Mouse (Mus musculus) gastrocnemius, adult 2 months (tissue): ENCODE data around the gene Ppip5k2. TPM values are rescaled to one million over a fixed set of nuclear protein-coding genes. Genes with fewer than 3 reads are reported as not detected.

Experiments
- DNase-seq: peaks from one replicate; pipeline ENCODE4 v3.0.0; 2022
- H3K27ac ChIP-seq: fragments of 200-600 bp; 2 replicates; pipeline ENCODE4 v1.8.1; 2022; ENCODE audit warnings: mild to moderate bottlenecking
- H3K4me3 ChIP-seq: fragments of 200-600 bp; 2 replicates; pipeline ENCODE4 v1.8.1; 2022; ENCODE audit warnings: mild to moderate bottlenecking, moderate library complexity
- CTCF ChIP-seq: fragments of 200-600 bp; IDR thresholded peaks from 2 replicates; pipeline ENCODE4 v1.8.1; 2022; ENCODE audit warnings: antibody characterized with exemption, mild to moderate bottlenecking, moderate library complexity
- intact Hi-C: fragments of 180-260 bp; cut with DNase I; formaldehyde crosslinking; loops from one replicate; pipeline ENCODE4 v1.15.1; 2025
- long read RNA-seq, 2 experiments: library from polyadenylated mRNA; stranded (forward); transcript quantifications; one replicate each; pipeline ENCODE4 v2.0.0; 2021
- total RNA-seq, 2 experiments: library from RNA; stranded (reverse); gene quantifications; 2 replicates each; pipeline ENCODE4 v1.2.3; 2021

Ppip5k2 gene
- total RNA-seq = 1 to 10 TPM; 1.6 to 2.8 TPM
- long read RNA-seq, experiment 1, partial matches to known transcripts = 0 of 1 reads
- long read RNA-seq, experiment 1, other reads (novel, unspliced or antisense) = 1 of 1 reads
- long read RNA-seq, experiment 2, partial matches to known transcripts = 0 of 2 reads
- long read RNA-seq, experiment 2, other reads (novel, unspliced or antisense) = 2 of 2 reads

- TF ChIP-seq CTCF = peak; percentile 50
- intact Hi-C loops = loop anchor here (5.0 kb wide), 1 partner anchor 108 kb away; the partner anchor contains the start of gene D1Ertd622e
- Histone ChIP-seq H3K4me3 (peak within 1 kb of the TSS; percentile 100), H3K27ac (peak within 1 kb of the TSS; percentile 96)
- peak; percentile 96 for DNase-seq
These were observed at the start of gene Ppip5k2, which contains the start of gene Gin1 for GRCm38 (mm10) chr1:97769904-97770753. Gene Ppip5k2, minus strand, starts transcription at chr1:97770411. Gene Gin1, plus strand, starts transcription at chr1:97770172.

DNA sequence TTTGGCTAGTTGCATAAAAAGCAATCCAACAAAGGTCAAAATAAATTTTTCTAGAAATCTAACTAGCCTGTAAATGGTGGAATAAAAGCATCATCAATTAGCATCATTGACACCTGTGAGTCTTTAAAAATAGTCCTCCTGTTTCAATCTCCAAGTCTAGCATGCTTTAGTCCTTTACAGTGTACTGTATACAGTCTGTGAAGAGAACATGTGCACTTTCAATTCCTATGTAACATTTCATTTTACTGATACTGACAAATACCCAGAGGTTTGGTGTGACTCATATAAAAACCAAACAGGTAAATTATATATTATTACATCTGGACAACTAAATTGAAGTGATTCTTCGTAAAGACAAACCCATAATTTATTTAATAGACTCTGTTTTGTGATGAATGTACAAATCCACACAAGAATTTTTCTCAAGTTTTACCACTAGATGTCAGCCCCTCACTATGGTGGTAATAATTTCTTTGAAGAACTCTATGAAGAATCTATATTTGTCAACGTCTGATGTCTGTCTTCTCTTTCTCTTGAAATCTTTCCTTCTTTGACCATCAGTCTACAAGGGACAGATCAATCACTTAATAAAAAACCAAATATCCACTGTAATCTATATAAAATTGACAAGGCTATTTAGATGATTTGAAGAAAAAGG, 39.2 kb upstream of the Ppip5k2 start:
- intact Hi-C loops = loop anchor here (2.0 kb wide), 2 partner anchors 369 to 541 kb away; no protein-coding TSS in a partner anchor
- Histone ChIP-seq H3K4me3 (no peak overlapping the region), H3K27ac (no peak overlapping the region)
- no peak for DNase-seq
- TF ChIP-seq CTCF = peak; percentile 80

- H3K27ac ChIP-seq = no peak overlapping the region
- no peak for TF ChIP-seq CTCF
- DNase-seq = no peak
- intact Hi-C loops = no loop called here
- H3K4me3 ChIP-seq = no peak overlapping the region
These were observed 34.3 kb upstream of the Ppip5k2 start for GRCm38 (mm10) chr1:97804520-97804919.

GRCm38 (mm10) chr1:97802207-97802902, 32.1 kb upstream of the Ppip5k2 start:
- Histone ChIP-seq H3K4me3 (no peak overlapping the region), H3K27ac (no peak overlapping the region)
- no peak for DNase-seq
- intact Hi-C loops = no loop called here
- TF ChIP-seq CTCF = peak; percentile 66

DNA sequence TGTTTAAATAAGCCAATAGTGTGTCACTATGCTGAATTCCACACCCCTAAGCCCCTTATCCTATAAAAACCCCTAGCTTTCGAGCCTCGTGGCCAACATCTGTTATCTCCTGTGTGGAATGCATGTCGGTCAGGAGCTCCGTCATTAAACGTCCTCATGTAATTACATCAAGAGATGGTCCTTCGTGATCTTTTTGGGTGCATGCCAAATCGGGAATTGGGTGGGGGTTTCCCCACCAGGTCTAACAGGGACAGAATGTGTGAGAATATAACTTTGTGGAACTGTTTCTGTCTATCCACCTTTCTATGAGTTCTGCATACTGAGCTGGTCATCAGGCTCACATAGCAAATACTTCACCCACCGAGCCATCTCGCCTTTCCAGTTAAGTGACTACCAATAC, 25.7 kb upstream of the Ppip5k2 start:
- Histone ChIP-seq H3K27ac (no peak overlapping the region), H3K4me3 (no peak overlapping the region)
- intact Hi-C loops = no loop called here
- TF ChIP-seq CTCF = no peak
- DNase-seq = no peak

GRCm38 (mm10) chr1:97794110-97794509, 23.9 kb upstream of the Ppip5k2 start:
- no peak for DNase-seq
- Histone ChIP-seq H3K4me3 (no peak overlapping the region), H3K27ac (no peak overlapping the region)
- intact Hi-C loops = no loop called here
- no peak for TF ChIP-seq CTCF

DNA sequence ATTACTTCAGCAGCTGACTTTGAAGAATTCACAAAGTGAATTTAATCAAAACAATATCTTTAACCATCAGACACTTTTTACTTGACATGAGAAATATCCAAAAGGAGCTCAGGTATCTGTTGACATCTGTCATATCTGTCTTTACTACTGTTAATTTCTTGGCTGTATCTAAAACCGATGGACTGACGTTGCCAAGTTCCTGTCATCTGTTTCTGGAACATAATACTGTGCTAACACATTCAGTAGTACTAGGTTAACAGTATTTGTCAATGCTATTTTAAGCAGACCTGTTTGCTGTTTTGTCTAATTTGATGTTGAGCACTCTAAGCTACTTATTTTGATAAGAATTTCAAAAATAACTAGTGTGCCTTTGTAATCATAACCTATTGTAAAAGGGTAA, 18.3 kb upstream of the Ppip5k2 start:
- no peak for TF ChIP-seq CTCF
- no peak for DNase-seq
- intact Hi-C loops = no loop called here
- no peak overlapping the region for H3K27ac ChIP-seq
- no peak overlapping the region for H3K4me3 ChIP-seq

- intact Hi-C loops = no loop called here
- Histone ChIP-seq H3K4me3 (no peak overlapping the region), H3K27ac (no peak overlapping the region)
- no peak for DNase-seq
- no peak for TF ChIP-seq CTCF
These were observed 17.5 kb upstream of the Ppip5k2 start for GRCm38 (mm10) chr1:97787674-97788073.

DNA sequence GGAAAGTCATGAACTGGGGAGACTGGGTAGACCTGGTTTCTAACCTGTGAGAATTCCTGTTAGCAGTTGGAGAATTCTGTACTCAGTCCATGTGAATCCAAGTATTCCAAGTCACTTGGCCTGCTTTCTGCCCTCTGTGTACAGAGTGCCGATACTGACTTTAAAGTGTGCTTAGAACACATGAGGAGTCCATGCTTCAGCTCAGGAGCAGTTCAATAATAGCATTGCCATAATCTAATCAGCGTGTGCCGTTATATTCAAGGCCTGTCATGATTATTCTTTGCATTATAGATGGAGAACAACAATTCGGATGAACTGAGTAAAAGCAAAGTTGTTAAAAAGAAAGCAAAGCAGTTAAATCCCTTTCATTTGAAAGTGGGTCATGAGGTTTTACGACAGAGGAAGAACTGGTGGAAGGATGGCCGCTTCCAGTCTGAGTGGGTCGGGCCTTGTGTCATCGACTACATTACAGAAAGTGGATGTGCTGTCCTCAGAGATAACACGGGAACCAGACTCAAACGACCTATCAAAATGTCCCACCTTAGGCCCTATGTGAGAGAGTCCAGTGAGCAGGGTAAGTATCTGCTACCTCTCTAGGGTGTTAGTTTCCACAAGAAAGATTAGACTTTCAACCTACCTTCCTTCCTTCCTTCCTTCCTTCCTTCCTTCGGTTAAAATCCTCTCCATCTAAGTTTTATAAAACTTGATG, 15.6 kb upstream of the Ppip5k2 start:
- DNase-seq = no peak
- TF ChIP-seq CTCF = no peak
- H3K4me3 ChIP-seq = no peak overlapping the region
- intact Hi-C loops = no loop called here
- H3K27ac ChIP-seq = no peak overlapping the region

DNA sequence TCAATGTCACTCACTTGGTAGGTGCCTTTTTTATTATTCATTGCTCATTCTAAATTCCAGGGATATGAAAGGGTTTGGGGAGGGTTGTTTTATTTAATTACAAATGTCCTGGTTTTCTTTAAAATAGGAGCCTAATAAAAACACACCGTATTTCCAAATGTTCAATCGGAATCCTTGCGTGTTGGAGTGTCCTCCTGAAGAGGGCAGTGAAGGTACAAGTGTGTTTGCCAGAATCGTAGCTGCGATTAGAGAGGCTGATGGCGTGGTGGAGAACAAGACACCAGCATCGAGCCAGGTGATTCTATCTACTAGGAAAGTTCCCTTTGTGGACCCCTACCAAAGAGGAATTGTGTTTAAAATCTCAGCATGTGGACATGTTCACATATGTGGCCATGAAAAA, 14.7 kb upstream of the Ppip5k2 start:
- Histone ChIP-seq H3K4me3 (no peak overlapping the region), H3K27ac (no peak overlapping the region)
- no peak for DNase-seq
- intact Hi-C loops = no loop called here
- TF ChIP-seq CTCF = no peak

DNA sequence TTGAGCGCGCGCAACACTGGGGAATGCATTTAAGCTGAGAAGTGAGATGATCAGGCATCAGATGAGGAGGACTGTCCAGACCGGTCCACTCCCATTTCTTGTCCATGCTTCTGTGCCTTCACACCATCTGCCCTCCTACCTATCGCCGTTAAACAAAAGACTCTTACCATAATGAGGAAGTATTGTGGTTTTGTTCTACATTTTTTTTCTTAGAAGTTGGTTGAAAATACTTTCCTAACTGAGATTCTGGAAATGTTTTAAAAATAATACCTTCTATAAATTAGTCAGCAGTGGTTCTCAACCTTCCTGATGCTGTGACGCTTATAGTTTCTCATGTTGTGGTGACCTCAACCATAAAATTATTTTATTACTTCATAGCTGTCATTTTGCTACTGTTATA, 11.5 kb upstream of the Ppip5k2 start:
- DNase-seq = no peak
- H3K27ac ChIP-seq = no peak overlapping the region
- intact Hi-C loops = no loop called here
- TF ChIP-seq CTCF = no peak
- no peak overlapping the region for H3K4me3 ChIP-seq

GRCm38 (mm10) chr1:97773973-97774372, 3.8 kb upstream of the Ppip5k2 start:
- intact Hi-C loops = loop anchor here (5.0 kb wide), 1 partner anchor 112 kb away; the partner anchor contains the start of gene D1Ertd622e
- TF ChIP-seq CTCF = no peak

More at GRCm38 (mm10) chr1:97773973-97774372, 3.8 kb upstream of the Ppip5k2 start:
- Histone ChIP-seq H3K27ac (no peak overlapping the region), H3K4me3 (no peak overlapping the region)
- no peak for DNase-seq
